Mouse (Mus musculus): Measurements from ENCODE around the gene Meis3. TPM values are rescaled to one million over a fixed set of nuclear protein-coding genes. Genes with fewer than 3 reads are reported as not detected.

The Meis3 gene
- polyA plus RNA-seq, 1 experiment: not detected

DNA sequence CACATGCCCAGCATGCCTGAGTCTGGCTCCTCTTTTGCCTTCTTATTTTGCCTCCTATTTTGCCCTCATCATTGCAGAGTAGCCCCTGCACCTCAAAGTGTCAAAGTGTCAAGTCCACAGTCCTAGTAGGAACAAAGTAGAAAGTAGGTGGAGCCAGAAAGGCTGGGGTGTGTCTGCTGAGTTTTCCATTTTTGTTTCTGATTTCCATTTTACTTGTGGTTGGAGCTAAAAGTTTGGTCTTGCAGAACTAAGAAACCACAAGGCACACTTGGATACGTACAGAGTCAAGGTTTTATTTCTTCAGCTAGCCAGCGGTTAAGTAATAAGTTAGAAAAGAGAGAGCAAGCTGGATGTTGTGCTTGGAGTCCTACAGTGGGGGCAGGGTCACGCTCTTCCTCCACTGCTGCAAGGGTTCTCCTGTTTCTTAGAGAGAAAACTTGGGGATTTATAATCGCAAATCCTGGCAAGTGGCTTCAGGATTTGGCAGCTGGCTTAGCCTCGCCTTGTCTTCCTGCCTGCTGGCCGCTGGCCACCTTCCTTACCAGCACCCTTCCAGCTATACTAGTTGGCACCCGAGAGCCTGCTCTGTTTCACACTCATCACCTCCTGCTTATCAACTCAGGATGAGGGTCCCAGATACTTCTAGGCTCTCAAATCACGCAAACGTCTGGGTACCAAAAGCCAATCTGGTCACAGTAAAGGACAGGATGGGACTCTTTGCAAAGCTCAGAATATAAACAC, 19.6 kb upstream of the Meis3 start:
- 48% methylated on average over 9 of the region's 9 CpGs for WGBS
- TF ChIP-seq CTCF (IDR thresholded peaks at IDR 0.05; ENCODE audit: insufficient read depth, low read depth, low read length): no peak
- no peak for TF ChIP-seq POLR2A (IDR thresholded peaks at IDR 0.05; ENCODE audit: insufficient read depth, low read depth, low read length)
- Histone ChIP-seq H3K4me1 (ENCODE audit: control insufficient read depth, insufficient read depth, low read length) (peaks cover 11% of the 10 kb centered on the region; the same call in 1 of the 2 replicates), H3K4me3 (ENCODE audit: insufficient read depth, low read depth, low read length) (no peak overlapping the region), H3K27ac (ENCODE audit: insufficient read depth, low read depth, low read length) (no peak overlapping the region)

- Histone ChIP-seq H3K27ac (ENCODE audit: insufficient read depth, low read depth, low read length) (no peak overlapping the region), H3K4me1 (ENCODE audit: control insufficient read depth, insufficient read depth, low read length) (peaks cover 11% of the 10 kb centered on the region; the same call in 1 of the 2 replicates), H3K4me3 (ENCODE audit: insufficient read depth, low read depth, low read length) (no peak overlapping the region)
- no peak for TF ChIP-seq CTCF (IDR thresholded peaks at IDR 0.05; ENCODE audit: insufficient read depth, low read depth, low read length)
- no peak for TF ChIP-seq POLR2A (IDR thresholded peaks at IDR 0.05; ENCODE audit: insufficient read depth, low read depth, low read length)
- WGBS: 49% methylated on average over 8 of the region's 8 CpGs
These were observed 18.7 kb upstream of the Meis3 start for GRCm38 (mm10) chr7:16156105-16156714.

DNA sequence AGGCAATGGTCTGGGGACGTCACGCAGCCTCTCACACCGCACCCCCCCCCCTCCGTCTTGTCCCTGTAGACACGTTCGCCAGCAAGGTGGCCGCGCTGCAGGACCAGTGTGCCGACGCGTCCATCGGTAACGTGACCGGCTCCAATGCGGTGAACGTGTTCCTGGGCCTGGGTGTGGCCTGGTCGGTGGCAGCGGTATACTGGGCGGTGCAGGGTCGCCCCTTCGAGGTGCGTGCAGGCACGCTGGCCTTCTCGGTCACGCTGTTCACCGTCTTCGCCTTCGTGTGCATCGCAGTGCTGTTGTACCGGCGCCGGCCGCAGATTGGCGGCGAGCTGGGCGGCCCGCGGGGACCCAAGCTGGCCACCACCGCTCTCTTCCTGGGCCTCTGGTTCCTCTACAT, 16.2 kb upstream of the Meis3 start:
- TF ChIP-seq POLR2A (IDR thresholded peaks at IDR 0.05; ENCODE audit: insufficient read depth, low read depth, low read length): no peak
- TF ChIP-seq CTCF (IDR thresholded peaks at IDR 0.05; ENCODE audit: insufficient read depth, low read depth, low read length): no peak
- peaks cover 11% of the 10 kb centered on the region; the same call in 1 of the 2 replicates for H3K4me1 ChIP-seq (ENCODE audit: control insufficient read depth, insufficient read depth, low read length)
- no peak overlapping the region for H3K27ac ChIP-seq (ENCODE audit: insufficient read depth, low read depth, low read length)
- no peak overlapping the region for H3K4me3 ChIP-seq (ENCODE audit: insufficient read depth, low read depth, low read length)
- WGBS: 38% methylated on average over 39 of the region's 39 CpGs

DNA sequence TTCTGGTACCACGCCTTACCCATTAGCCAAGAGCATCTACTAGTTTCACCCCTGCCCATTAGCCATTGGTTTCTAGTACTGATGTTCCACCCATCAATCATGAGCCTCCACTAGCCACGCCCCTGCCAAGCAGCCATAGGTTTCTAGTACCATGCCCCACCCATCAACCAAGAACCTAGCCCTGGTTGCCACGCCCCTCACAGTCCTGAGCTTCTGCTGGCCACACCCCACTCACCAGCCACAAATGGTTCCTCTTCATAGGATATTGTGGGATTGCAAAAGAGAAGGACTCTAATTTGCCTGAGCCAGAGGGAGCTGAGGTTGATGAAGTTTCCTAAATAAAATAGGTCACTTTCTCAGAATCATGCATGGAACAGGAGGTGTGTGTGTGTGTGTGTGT, 14.2 kb upstream of the Meis3 start:
- H3K4me3 ChIP-seq (ENCODE audit: insufficient read depth, low read depth, low read length): no peak overlapping the region
- 72% methylated on average over 3 of the region's 3 CpGs for WGBS
- H3K4me1 ChIP-seq (ENCODE audit: control insufficient read depth, insufficient read depth, low read length): peaks cover 8% of the 10 kb centered on the region; the same call in 1 of the 2 replicates
- H3K27ac ChIP-seq (ENCODE audit: insufficient read depth, low read depth, low read length): no peak overlapping the region
- no peak for TF ChIP-seq CTCF (IDR thresholded peaks at IDR 0.05; ENCODE audit: insufficient read depth, low read depth, low read length)
- TF ChIP-seq POLR2A (IDR thresholded peaks at IDR 0.05; ENCODE audit: insufficient read depth, low read depth, low read length): no peak

DNA sequence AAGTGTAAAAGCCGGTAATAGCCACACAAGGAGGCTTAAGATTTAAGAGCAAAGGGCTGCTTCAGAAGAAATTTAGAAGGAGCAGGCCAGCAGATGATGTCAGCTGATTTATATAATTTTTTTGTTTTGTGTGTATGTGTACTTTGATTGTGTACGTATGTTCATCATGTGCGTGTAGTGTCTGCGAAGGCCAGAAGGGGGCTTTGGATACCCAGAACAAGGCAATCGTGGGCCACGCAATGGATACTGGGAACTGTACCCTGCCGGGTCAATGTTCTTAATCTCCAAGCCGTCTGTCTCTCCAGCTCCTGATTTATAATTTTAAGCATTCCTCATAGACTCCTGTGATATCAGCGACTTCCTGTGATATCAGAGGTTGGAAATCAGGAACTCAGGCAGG, 13.6 kb upstream of the Meis3 start:
- TF ChIP-seq CTCF (IDR thresholded peaks at IDR 0.05; ENCODE audit: insufficient read depth, low read depth, low read length) (no peak), POLR2A (IDR thresholded peaks at IDR 0.05; ENCODE audit: insufficient read depth, low read depth, low read length) (no peak)
- Histone ChIP-seq H3K27ac (ENCODE audit: insufficient read depth, low read depth, low read length) (no peak overlapping the region), H3K4me1 (ENCODE audit: control insufficient read depth, insufficient read depth, low read length) (peaks cover 8% of the 10 kb centered on the region; the same call in 1 of the 2 replicates), H3K4me3 (ENCODE audit: insufficient read depth, low read depth, low read length) (no peak overlapping the region)
- WGBS: 92% methylated on average over 9 of the region's 9 CpGs

DNA sequence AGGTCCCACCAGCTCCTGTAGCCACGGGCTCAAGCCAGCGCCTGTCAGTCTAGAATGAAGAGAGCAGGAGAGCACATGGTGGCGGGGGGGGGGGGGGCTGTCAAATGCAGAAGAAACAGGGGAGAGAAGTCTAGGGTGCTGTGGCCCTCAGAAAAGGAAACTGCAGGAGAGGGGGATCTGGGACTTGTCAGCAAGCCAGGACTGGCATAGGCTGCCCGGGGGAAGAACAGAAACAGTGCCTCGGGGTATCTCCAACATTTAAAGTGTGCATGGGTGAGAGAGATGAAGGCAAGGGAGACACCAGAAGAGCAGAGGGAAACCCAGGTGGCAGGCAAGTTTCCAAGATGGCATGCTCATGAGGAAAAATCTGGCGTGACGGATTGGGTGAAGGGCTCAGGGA, 12.9 kb upstream of the Meis3 start:
- H3K4me1 ChIP-seq (ENCODE audit: control insufficient read depth, insufficient read depth, low read length): peaks cover 6% of the 10 kb centered on the region; the same call in 1 of the 2 replicates
- no peak overlapping the region for H3K27ac ChIP-seq (ENCODE audit: insufficient read depth, low read depth, low read length)
- H3K4me3 ChIP-seq (ENCODE audit: insufficient read depth, low read depth, low read length): no peak overlapping the region
- TF ChIP-seq CTCF (IDR thresholded peaks at IDR 0.05; ENCODE audit: insufficient read depth, low read depth, low read length) (no peak), POLR2A (IDR thresholded peaks at IDR 0.05; ENCODE audit: insufficient read depth, low read depth, low read length) (no peak)
- 68% methylated on average over 7 of the region's 7 CpGs for WGBS

DNA sequence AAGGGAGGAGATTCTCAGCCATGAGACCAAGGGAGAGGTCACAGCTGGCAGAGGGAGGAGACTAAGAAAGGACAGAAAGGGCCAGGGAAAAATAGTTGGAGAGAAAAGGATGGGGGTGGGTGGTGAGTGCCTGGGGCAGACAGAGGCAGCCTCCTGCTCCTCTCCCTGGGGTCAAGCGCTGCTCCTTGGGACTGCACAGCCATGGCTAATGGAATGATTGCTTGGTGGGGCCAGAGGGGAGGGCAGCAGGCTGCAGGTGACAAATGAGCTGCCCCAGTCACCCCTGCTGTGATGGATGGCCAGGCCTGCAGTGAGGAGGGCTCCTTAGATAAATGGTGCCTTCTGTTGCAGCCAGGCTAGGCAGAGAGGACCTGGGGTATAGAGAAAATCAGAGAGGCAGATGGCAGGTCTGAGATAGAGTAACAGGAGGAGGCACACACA, 2.7 kb upstream of the Meis3 start:
- no peak overlapping the region for H3K27ac ChIP-seq (ENCODE audit: insufficient read depth, low read depth, low read length)
- H3K4me1 ChIP-seq (ENCODE audit: control insufficient read depth, insufficient read depth, low read length): peaks cover 26% of the 10 kb centered on the region
- no peak overlapping the region for H3K4me3 ChIP-seq (ENCODE audit: insufficient read depth, low read depth, low read length)
- TF ChIP-seq CTCF (IDR thresholded peaks at IDR 0.05; ENCODE audit: insufficient read depth, low read depth, low read length) (no peak), POLR2A (IDR thresholded peaks at IDR 0.05; ENCODE audit: insufficient read depth, low read depth, low read length) (no peak)
- 57% methylated on average over 1 of the region's 1 CpGs for WGBS

DNA sequence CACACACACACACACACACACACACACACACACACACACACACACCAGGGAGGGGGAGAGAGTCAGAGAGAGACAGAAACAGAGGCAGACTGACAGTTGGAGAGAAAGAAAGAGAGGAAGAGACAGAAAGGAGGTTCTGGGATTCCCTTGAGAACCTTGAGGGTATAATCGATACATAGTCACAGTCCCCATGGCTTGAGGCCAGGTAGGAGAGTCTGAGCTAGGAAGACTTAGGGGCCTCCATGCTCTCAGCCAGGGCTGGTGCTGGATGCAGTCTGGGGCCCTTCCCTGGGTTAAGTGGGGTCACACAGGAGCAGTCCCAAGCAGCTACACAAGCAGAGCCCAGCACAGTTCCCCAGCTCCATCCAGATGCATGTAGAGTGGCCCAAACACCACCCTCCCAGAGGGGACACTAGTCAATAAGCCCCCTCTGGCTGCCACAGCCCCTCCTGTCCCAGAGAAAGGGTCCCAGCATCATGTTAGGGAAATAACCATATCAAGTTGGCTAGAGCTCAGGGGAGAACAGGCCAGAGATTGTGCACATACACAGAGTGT, 2.2 kb upstream of the Meis3 start:
- peaks cover 26% of the 10 kb centered on the region for H3K4me1 ChIP-seq (ENCODE audit: control insufficient read depth, insufficient read depth, low read length)
- 31% methylated on average over 1 of the region's 1 CpGs for whole genome bisulfite sequencing
- TF ChIP-seq CTCF (IDR thresholded peaks at IDR 0.05; ENCODE audit: insufficient read depth, low read depth, low read length): no peak
- TF ChIP-seq POLR2A (IDR thresholded peaks at IDR 0.05; ENCODE audit: insufficient read depth, low read depth, low read length): no peak
- no peak overlapping the region for H3K27ac ChIP-seq (ENCODE audit: insufficient read depth, low read depth, low read length)
- no peak overlapping the region for H3K4me3 ChIP-seq (ENCODE audit: insufficient read depth, low read depth, low read length)

- 37% methylated on average over 5 of the region's 5 CpGs for WGBS
- H3K27ac ChIP-seq (ENCODE audit: insufficient read depth, low read depth, low read length): no peak overlapping the region
- H3K4me3 ChIP-seq (ENCODE audit: insufficient read depth, low read depth, low read length): no peak overlapping the region
- TF ChIP-seq CTCF (IDR thresholded peaks at IDR 0.05; ENCODE audit: insufficient read depth, low read depth, low read length) (no peak), POLR2A (IDR thresholded peaks at IDR 0.05; ENCODE audit: insufficient read depth, low read depth, low read length) (no peak)
- H3K4me1 ChIP-seq (ENCODE audit: control insufficient read depth, insufficient read depth, low read length): peaks cover 26% of the 10 kb centered on the region
These were observed 1.7 kb upstream of the Meis3 start for GRCm38 (mm10) chr7:16173146-16173545.

All from olfactory bulb, adult 2 months (tissue).